Mouse (Mus musculus): ENCODE measurements around the gene Mfap5.

DNA sequence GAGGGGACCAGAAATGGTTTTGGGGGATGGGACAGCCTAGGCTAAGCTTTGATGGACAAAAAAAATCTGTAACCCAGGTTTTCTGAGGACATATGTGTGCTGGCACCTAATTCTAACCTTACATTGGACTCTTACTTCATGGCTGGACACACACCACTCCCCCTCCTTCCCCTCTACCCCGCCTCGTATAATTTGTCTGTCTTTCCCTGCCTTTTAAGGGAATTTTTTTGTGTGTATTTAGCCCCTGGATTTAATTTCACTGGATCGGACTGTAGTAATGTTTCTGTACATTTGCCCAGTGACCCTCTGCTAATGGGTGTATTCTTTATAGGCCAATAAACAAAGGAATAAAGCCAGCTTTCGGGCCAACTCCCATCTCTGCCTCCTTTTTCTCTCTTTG is 604 bp upstream of the Mfap5 start:
- TF ChIP-seq CTCF (IDR thresholded peaks at IDR 0.05; ENCODE audit: extremely low read depth, insufficient read depth, low read length): no peak
- no peak for TF ChIP-seq POLR2A (IDR thresholded peaks at IDR 0.05; ENCODE audit: extremely low read depth, insufficient read depth, low read length)
